Mouse (Mus musculus) cortical plate, adult 2 months (tissue): Measurements from ENCODE around the gene Uqcrc1. TPM values are rescaled to one million over a fixed set of nuclear protein-coding genes. Genes with fewer than 3 reads are reported as not detected.

Source experiments
- H3K27ac ChIP-seq: fragments of 200-500 bp; 2 replicates; pipeline ENCODE4 v1.5.1; 2012; ENCODE audit warnings: low read length, control low read depth, inconsistent platforms; ENCODE audit not compliant: insufficient read depth
- H3K4me1 ChIP-seq: fragments of 200-500 bp; 2 replicates; pipeline ENCODE4 v1.6.1; 2011; ENCODE audit warnings: low read length; ENCODE audit not compliant: control insufficient read depth, insufficient read depth
- H3K4me3 ChIP-seq: fragments of 200-500 bp; 2 replicates; pipeline ENCODE4 v1.5.1; 2011; ENCODE audit warnings: mild to moderate bottlenecking, low read length, control low read depth; ENCODE audit not compliant: insufficient read depth
- CTCF ChIP-seq: fragments of 200-500 bp; IDR thresholded peaks from 2 replicates; pipeline ENCODE4 v1.5.1; 2011; ENCODE audit warnings: mild to moderate bottlenecking, control low read depth, low read length; ENCODE audit not compliant: insufficient read depth; ENCODE audit errors: extremely low read depth
- POLR2A ChIP-seq: fragments of 200-500 bp; IDR thresholded peaks from 2 replicates; pipeline ENCODE4 v1.6.1; 2011; ENCODE audit warnings: mild to moderate bottlenecking, low read length, control low read depth; ENCODE audit not compliant: insufficient read depth; ENCODE audit errors: extremely low read depth
- polyA plus RNA-seq: library from polyadenylated mRNA; depleted of rRNA; stranded (reverse); fragments of >200 nt; gene quantifications from 2 replicates; pipeline ENCODE4 v1.2.3, GENCODE M21; 2012

Gene Uqcrc1
- polyA plus RNA-seq, 1 experiment: 492 TPM

GRCm38 (mm10) chr9:108945608-108946007, 9.2 kb downstream of the Uqcrc1 start:
- H3K27ac ChIP-seq: no peak overlapping the region
- TF ChIP-seq POLR2A (no peak), CTCF (no peak)
- peaks cover 4% of the 10 kb centered on the region; the same call in 1 of the 2 replicates for H3K4me1 ChIP-seq
- no peak overlapping the region for H3K4me3 ChIP-seq

- H3K4me3 ChIP-seq: no peak overlapping the region
- no peaks in the 10 kb centered on the region; the same call in 1 of the 2 replicates for H3K4me1 ChIP-seq
- TF ChIP-seq CTCF: no peak
- TF ChIP-seq POLR2A: no peak
- no peak overlapping the region for H3K27ac ChIP-seq
These were observed 13.0 kb downstream of the Uqcrc1 start for GRCm38 (mm10) chr9:108949231-108949966.

- Histone ChIP-seq H3K27ac (no peak overlapping the region), H3K4me3 (no peak overlapping the region), H3K4me1 (no peaks in the 10 kb centered on the region; the same call in 1 of the 2 replicates)
- TF ChIP-seq POLR2A: no peak
- TF ChIP-seq CTCF: no peak
These were observed 13.7 kb downstream of the Uqcrc1 start for GRCm38 (mm10) chr9:108949967-108950728.

GRCm38 (mm10) chr9:108953081-108953636, 16.7 kb downstream of the Uqcrc1 start, which contains the start of gene Col7a1:
Col7a1 (plus strand) TSS chr9:108953586.
- no peak for TF ChIP-seq CTCF
- no peak for TF ChIP-seq POLR2A
- Histone ChIP-seq H3K27ac (no peak within 1 kb of the TSS), H3K4me3 (no peak within 1 kb of the TSS), H3K4me1 (no peaks in the 10 kb centered on the region)

- no peaks in the 10 kb centered on the region for H3K4me1 ChIP-seq
- TF ChIP-seq POLR2A (no peak), CTCF (no peak)
- no peak overlapping the region for H3K27ac ChIP-seq
- H3K4me3 ChIP-seq: no peak overlapping the region
These were observed 18.8 kb downstream of the Uqcrc1 start for GRCm38 (mm10) chr9:108955241-108955640.

- TF ChIP-seq POLR2A: no peak
- no peak for TF ChIP-seq CTCF
These were observed 19.4 kb downstream of the Uqcrc1 start for GRCm38 (mm10) chr9:108955846-108956245.

GRCm38 (mm10) chr9:108963577-108963976, 27.1 kb downstream of the Uqcrc1 start:
- TF ChIP-seq CTCF: no peak

More at GRCm38 (mm10) chr9:108955846-108956245, 19.4 kb downstream of the Uqcrc1 start:
- H3K4me3 ChIP-seq: no peak overlapping the region
- no peaks in the 10 kb centered on the region for H3K4me1 ChIP-seq
- no peak overlapping the region for H3K27ac ChIP-seq

GRCm38 (mm10) chr9:108964338-108964737, 27.9 kb downstream of the Uqcrc1 start:
- no peaks in the 10 kb centered on the region for H3K4me1 ChIP-seq
- H3K4me3 ChIP-seq: no peak overlapping the region
- TF ChIP-seq CTCF (no peak), POLR2A (no peak)
- H3K27ac ChIP-seq: no peak overlapping the region

More at GRCm38 (mm10) chr9:108963577-108963976, 27.1 kb downstream of the Uqcrc1 start:
- H3K4me3 ChIP-seq: no peak overlapping the region
- H3K27ac ChIP-seq: no peak overlapping the region
- no peaks in the 10 kb centered on the region for H3K4me1 ChIP-seq

GRCm38 (mm10) chr9:108970623-108971022, 34.2 kb downstream of the Uqcrc1 start:
- TF ChIP-seq CTCF: no peak
- Histone ChIP-seq H3K4me1 (no peaks in the 10 kb centered on the region), H3K4me3 (no peak overlapping the region), H3K27ac (no peak overlapping the region)

GRCm38 (mm10) chr9:108976483-108976882, 40.0 kb downstream of the Uqcrc1 start:
- no peak for TF ChIP-seq POLR2A
- no peak for TF ChIP-seq CTCF
- H3K4me1 ChIP-seq: no peaks in the 10 kb centered on the region
- H3K4me3 ChIP-seq: no peak overlapping the region
- H3K27ac ChIP-seq: no peak overlapping the region
